Mouse (Mus musculus) thymus, adult 18-20 months (tissue): Measurements from ENCODE around the gene Ctnnal1.

Source experiments
- DNase-seq, 2 experiments: peaks; one replicate each; pipeline ENCODE4 v3.0.0; 2022; ENCODE audit warnings: mixed read lengths in 2 of 2

The Ctnnal1 gene

GRCm38 (mm10) chr4:56858733-56859132 is 6.3 kb downstream of the Ctnnal1 start:
- no peak for DNase-seq

GRCm38 (mm10) chr4:56856371-56856949 is 8.5 kb downstream of the Ctnnal1 start:
- DNase-seq = no peak

- no peak for DNase-seq
Measured at GRCm38 (mm10) chr4:56855935-56856334, 9.1 kb downstream of the Ctnnal1 start.

- no peak for DNase-seq
Measured at GRCm38 (mm10) chr4:56850724-56851123, 14.3 kb downstream of the Ctnnal1 start.

- no peak for DNase-seq
Measured at GRCm38 (mm10) chr4:56848044-56848443, 16.9 kb downstream of the Ctnnal1 start.

GRCm38 (mm10) chr4:56847400-56847799 is 17.6 kb downstream of the Ctnnal1 start:
- no peak for DNase-seq

GRCm38 (mm10) chr4:56845896-56846533 is 19.0 kb downstream of the Ctnnal1 start:
- no peak for DNase-seq

- no peak for DNase-seq
Measured at GRCm38 (mm10) chr4:56844911-56845310, 20.1 kb downstream of the Ctnnal1 start.

GRCm38 (mm10) chr4:56843963-56844362 is 21.0 kb downstream of the Ctnnal1 start:
- DNase-seq = no peak

GRCm38 (mm10) chr4:56842501-56842900 is 22.5 kb downstream of the Ctnnal1 start:
- DNase-seq = no peak

- DNase-seq = no peak
Measured at GRCm38 (mm10) chr4:56840297-56840696, 24.7 kb downstream of the Ctnnal1 start.

- DNase-seq = no peak
Measured at GRCm38 (mm10) chr4:56837661-56838060, 27.3 kb downstream of the Ctnnal1 start.

GRCm38 (mm10) chr4:56831998-56832397 is 33.0 kb downstream of the Ctnnal1 start:
- no peak for DNase-seq

- DNase-seq = no peak
Measured at GRCm38 (mm10) chr4:56831013-56831609, 33.9 kb downstream of the Ctnnal1 start.

GRCm38 (mm10) chr4:56829511-56829921 is 35.5 kb downstream of the Ctnnal1 start:
- no peak for DNase-seq

- no peak for DNase-seq
Measured at GRCm38 (mm10) chr4:56828932-56829331, 36.1 kb downstream of the Ctnnal1 start.

- DNase-seq = no peak
Measured at GRCm38 (mm10) chr4:56824231-56824630, 40.8 kb downstream of the Ctnnal1 start.

- DNase-seq = no peak
Measured at GRCm38 (mm10) chr4:56820017-56820550, 44.9 kb downstream of the Ctnnal1 start.

GRCm38 (mm10) chr4:56815131-56815530 is 49.9 kb downstream of the Ctnnal1 start:
- DNase-seq = no peak

- DNase-seq = no peak
Measured at GRCm38 (mm10) chr4:56812096-56812495, 52.9 kb downstream of the Ctnnal1 start.

GRCm38 (mm10) chr4:56811642-56812041 is 53.3 kb downstream of the Ctnnal1 start:
- no peak for DNase-seq

- DNase-seq = no peak
Measured at GRCm38 (mm10) chr4:56809050-56809449, 55.9 kb downstream of the Ctnnal1 start.

- no peak for DNase-seq
Measured at GRCm38 (mm10) chr4:56802669-56803150, 62.3 kb downstream of the Ctnnal1 start.
